Mouse (Mus musculus): Measurements from ENCODE around the gene Mxi1.

DNA sequence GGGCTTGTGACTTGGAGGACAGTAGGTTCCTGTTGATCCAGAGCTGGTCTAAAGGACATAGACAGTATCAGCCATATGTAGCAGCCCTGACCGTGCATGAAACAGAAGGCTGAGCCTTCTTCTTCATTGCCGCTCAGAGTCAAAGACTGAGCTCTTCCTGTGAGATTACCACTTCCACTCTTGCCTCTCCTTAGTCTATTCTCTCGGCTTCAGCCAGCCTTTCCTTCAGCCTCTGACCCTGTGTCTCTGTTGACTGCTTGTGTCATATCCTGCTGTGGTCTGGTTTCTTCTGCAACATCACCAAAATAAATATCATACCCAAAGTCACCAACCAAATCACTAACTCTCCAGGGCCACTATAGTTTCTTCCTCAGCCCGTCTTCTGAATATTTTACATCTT is 88.9 kb downstream of the Mxi1 start:
- TF ChIP-seq TCF12 (IDR thresholded peaks at IDR 0.05; ENCODE audit: low read depth, low read length), result no peak
- TF ChIP-seq UBTF (IDR thresholded peaks at IDR 0.05; ENCODE audit: low read depth, low read length), result no peak
- no peak for TF ChIP-seq POLR2A (IDR thresholded peaks at IDR 0.05; ENCODE audit: low read depth, low read length)
- no peak for TF ChIP-seq EP300 (IDR thresholded peaks at IDR 0.05; ENCODE audit: low read length)
- TF ChIP-seq ZMIZ1 (IDR thresholded peaks at IDR 0.05; ENCODE audit: low read depth, low read length), result no peak
- no peak for TF ChIP-seq CTCF (conservative IDR thresholded peaks at IDR 0.05 in 1 of 2, IDR thresholded peaks at IDR 0.05 in 1 of 2; ENCODE audit: low read depth in 2 of 2, low read length in 2 of 2)
- no peak for TF ChIP-seq RCOR1 (conservative IDR thresholded peaks at IDR 0.05; ENCODE audit: low read depth, low read length)
- TF ChIP-seq POLR2AphosphoS2 (IDR thresholded peaks at IDR 0.05; ENCODE audit: low read depth, low read length), result no peak
- no peak for TF ChIP-seq USF1 (IDR thresholded peaks at IDR 0.05; ENCODE audit: low read depth, low read length)
- TF ChIP-seq HCFC1 (IDR thresholded peaks at IDR 0.05; ENCODE audit: low read depth, low read length), result no peak
- no peak for TF ChIP-seq SMC3 (IDR thresholded peaks at IDR 0.05; ENCODE audit: low read depth, low read length)

Data from CH12.LX (cell line).